Mouse (Mus musculus): ENCODE data around the gene H13. TPM values are rescaled to one million over a fixed set of nuclear protein-coding genes. Genes with fewer than 3 reads are reported as not detected.
A peak's percentile ranks its signal among the peaks of the same experiment; 100 is the strongest.

The H13 gene
- polyA plus RNA-seq, 1 experiment, result 136 TPM

- Histone ChIP-seq H3K79me2 (ENCODE audit: control insufficient read depth, insufficient read depth) (peaks cover 33% of the 10 kb centered on the region), H3K27me3 (ENCODE audit: control insufficient read depth, insufficient read depth, insufficient read length) (no peaks in the 10 kb centered on the region), H3ac (ENCODE audit: control insufficient read depth, insufficient read length, low read depth) (no peak overlapping the region), H3K79me3 (ENCODE audit: low read depth) (peaks cover 21% of the 10 kb centered on the region), H3K4me3 (ENCODE audit: insufficient read depth, poor library complexity, severe bottlenecking) (no peak overlapping the region), H3K36me3 (ENCODE audit: control insufficient read depth, insufficient read depth) (peaks cover 17% of the 10 kb centered on the region)
- peak; percentile 35 for TF ChIP-seq MAX (IDR thresholded peaks at IDR 0.05)
- no peak for TF ChIP-seq MYOD1 (IDR thresholded peaks at IDR 0.05; ENCODE audit: control insufficient read depth, insufficient read length, low read depth)
- peak; percentile 3 for TF ChIP-seq FOSL1 (IDR thresholded peaks at IDR 0.05; ENCODE audit: insufficient read depth, low read length, poor library complexity, severe bottlenecking)
- TF ChIP-seq USF1 (IDR thresholded peaks at IDR 0.05; ENCODE audit: low read depth), result no peak
- no peak for TF ChIP-seq MYOG (IDR thresholded peaks at IDR 0.05; ENCODE audit: control insufficient read depth, extremely low read depth, insufficient read length)
- TF ChIP-seq CEBPB (IDR thresholded peaks at IDR 0.05; ENCODE audit: low read depth), result peak; percentile 97
- TF ChIP-seq CTCF (IDR thresholded peaks at IDR 0.05; ENCODE audit: control insufficient read depth, insufficient read depth, insufficient read length), result no peak
These were observed 72.1 kb downstream of the H13 start for GRCm38 (mm10) chr2:152741153-152742041.

GRCm38 (mm10) chr2:152742435-152742834, 73.2 kb downstream of the H13 start:
- peaks cover 10% of the 10 kb centered on the region for H3K79me3 ChIP-seq (ENCODE audit: low read depth)
- TF ChIP-seq USF1 (IDR thresholded peaks at IDR 0.05; ENCODE audit: low read depth) (no peak), MYOG (IDR thresholded peaks at IDR 0.05; ENCODE audit: control insufficient read depth, extremely low read depth, insufficient read length) (no peak), CTCF (IDR thresholded peaks at IDR 0.05; ENCODE audit: control insufficient read depth, insufficient read depth, insufficient read length) (peak; percentile 53)
- H3K4me3 ChIP-seq (ENCODE audit: insufficient read depth, poor library complexity, severe bottlenecking), result no peak overlapping the region
- peaks cover 22% of the 10 kb centered on the region for H3K79me2 ChIP-seq (ENCODE audit: control insufficient read depth, insufficient read depth)
- peaks cover 9% of the 10 kb centered on the region for H3K36me3 ChIP-seq (ENCODE audit: control insufficient read depth, insufficient read depth)
- H3ac ChIP-seq (ENCODE audit: control insufficient read depth, insufficient read length, low read depth), result no peak overlapping the region
- no peaks in the 10 kb centered on the region for H3K27me3 ChIP-seq (ENCODE audit: control insufficient read depth, insufficient read depth, insufficient read length)

DNA sequence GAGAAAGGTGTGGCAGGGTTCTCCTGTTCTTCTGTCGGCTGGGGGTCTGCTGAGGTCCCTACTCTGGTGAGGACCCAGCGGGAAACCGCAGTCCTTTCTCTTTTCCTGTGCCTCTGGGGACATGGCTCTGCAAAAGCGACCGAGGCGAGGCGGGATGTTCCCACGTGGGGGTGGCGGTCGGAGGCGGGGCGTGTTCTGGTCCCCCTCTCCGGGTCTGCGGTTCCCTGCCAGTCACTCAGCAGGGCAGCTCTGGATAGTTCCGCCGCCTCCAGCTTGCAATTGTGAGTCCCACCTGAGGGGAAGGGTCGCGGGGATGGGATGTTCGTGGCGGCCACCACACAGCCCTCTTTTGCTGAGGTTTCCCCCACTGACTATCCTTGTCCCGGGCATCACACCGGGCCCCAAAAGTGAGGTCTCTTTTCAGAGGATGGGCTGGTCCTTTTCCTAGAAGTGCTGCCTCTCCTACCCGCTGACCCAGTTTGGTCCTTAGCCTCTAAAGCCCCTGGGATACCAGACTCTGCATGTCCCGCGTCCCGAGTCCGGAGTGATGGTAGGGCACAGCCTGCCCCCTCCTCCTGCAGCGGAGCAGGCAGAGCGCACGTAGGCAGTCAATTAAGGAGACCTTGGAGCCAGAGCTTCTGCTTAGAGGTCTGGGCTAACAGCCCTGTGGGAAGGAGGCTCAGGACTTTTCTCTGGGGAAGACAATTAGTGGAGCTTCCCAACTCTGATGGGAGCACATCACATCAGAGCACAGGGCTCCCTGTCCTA, 84.9 kb downstream of the H13 start, which contains the start of gene Cox4i2:
Gene Cox4i2, plus strand, starts transcription at position 230 of the 768 bp plus-strand sequence.
- Histone ChIP-seq H3ac (ENCODE audit: control insufficient read depth, insufficient read length, low read depth) (no peak within 1 kb of the TSS), H3K79me2 (ENCODE audit: control insufficient read depth, insufficient read depth) (no peaks in the 10 kb centered on the region), H3K4me3 (ENCODE audit: insufficient read depth, poor library complexity, severe bottlenecking) (no peak within 1 kb of the TSS), H3K79me3 (ENCODE audit: low read depth) (no peaks in the 10 kb centered on the region), H3K27me3 (ENCODE audit: control insufficient read depth, insufficient read depth, insufficient read length) (no peaks in the 10 kb centered on the region), H3K36me3 (ENCODE audit: control insufficient read depth, insufficient read depth) (no peaks in the 10 kb centered on the region)
- no peak for TF ChIP-seq CEBPB (IDR thresholded peaks at IDR 0.05; ENCODE audit: low read depth)
- TF ChIP-seq FOSL1 (IDR thresholded peaks at IDR 0.05; ENCODE audit: insufficient read depth, low read length, poor library complexity, severe bottlenecking), result no peak
- TF ChIP-seq MYOG (IDR thresholded peaks at IDR 0.05; ENCODE audit: control insufficient read depth, extremely low read depth, insufficient read length), result no peak
- no peak for TF ChIP-seq MYOD1 (IDR thresholded peaks at IDR 0.05; ENCODE audit: control insufficient read depth, insufficient read length, low read depth)
- no peak for TF ChIP-seq MAX (IDR thresholded peaks at IDR 0.05)
- no peak for TF ChIP-seq CTCF (IDR thresholded peaks at IDR 0.05; ENCODE audit: control insufficient read depth, insufficient read depth, insufficient read length)
- TF ChIP-seq USF1 (IDR thresholded peaks at IDR 0.05; ENCODE audit: low read depth), result no peak

DNA sequence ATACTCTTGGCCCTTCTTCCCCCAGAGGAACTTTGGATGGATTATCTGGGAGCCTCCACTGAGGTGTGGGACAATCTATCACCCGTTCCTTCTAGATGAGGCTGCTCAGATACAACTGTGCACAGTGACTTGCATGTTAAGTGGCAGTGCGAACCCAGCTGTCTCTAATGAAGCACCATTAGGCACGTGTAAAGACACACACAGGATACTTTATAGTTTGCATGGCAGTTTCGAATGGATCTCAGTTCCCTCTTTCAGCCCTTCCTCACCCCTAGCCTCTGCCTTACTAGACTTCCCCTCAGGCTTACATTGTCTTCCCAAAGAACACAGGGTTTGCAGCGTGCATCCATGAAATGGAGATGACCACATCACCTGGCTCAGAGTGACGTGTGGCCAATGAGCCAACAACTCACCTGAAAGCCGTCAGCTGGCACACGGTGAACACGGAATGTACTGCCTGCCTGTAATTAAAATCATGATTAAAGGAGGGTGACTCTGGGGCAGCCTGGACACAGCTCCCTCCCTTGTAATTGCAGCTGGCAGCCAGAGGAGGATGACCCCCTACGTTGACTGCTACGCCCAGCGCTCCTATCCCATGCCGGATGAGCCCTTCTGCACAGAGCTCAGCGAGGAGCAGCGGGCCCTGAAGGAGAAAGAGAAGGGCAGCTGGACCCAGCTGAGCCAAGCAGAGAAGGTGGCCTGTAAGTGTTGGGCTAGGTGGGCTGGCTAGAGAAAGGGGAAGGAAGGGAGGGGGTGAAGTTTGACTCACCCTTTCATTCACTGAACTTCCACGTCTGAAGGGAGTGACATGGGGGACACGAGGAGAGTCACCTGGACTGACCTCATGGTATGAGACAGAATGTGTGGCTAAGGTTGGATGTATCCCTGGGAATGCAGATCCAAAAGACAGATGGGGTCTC, 87.5 kb downstream of the H13 start:
- H3K79me2 ChIP-seq (ENCODE audit: control insufficient read depth, insufficient read depth), result no peaks in the 10 kb centered on the region
- no peaks in the 10 kb centered on the region for H3K36me3 ChIP-seq (ENCODE audit: control insufficient read depth, insufficient read depth)
- no peak for TF ChIP-seq CTCF (IDR thresholded peaks at IDR 0.05; ENCODE audit: control insufficient read depth, insufficient read depth, insufficient read length)
- TF ChIP-seq MAX (IDR thresholded peaks at IDR 0.05), result no peak
- no peak for TF ChIP-seq USF1 (IDR thresholded peaks at IDR 0.05; ENCODE audit: low read depth)
- TF ChIP-seq CEBPB (IDR thresholded peaks at IDR 0.05; ENCODE audit: low read depth), result no peak
- TF ChIP-seq FOSL1 (IDR thresholded peaks at IDR 0.05; ENCODE audit: insufficient read depth, low read length, poor library complexity, severe bottlenecking), result no peak
- no peak for TF ChIP-seq MYOG (IDR thresholded peaks at IDR 0.05; ENCODE audit: control insufficient read depth, extremely low read depth, insufficient read length)
- no peak for TF ChIP-seq MYOD1 (IDR thresholded peaks at IDR 0.05; ENCODE audit: control insufficient read depth, insufficient read length, low read depth)
- no peaks in the 10 kb centered on the region for H3K27me3 ChIP-seq (ENCODE audit: control insufficient read depth, insufficient read depth, insufficient read length)
- no peak overlapping the region for H3ac ChIP-seq (ENCODE audit: control insufficient read depth, insufficient read length, low read depth)
- H3K4me3 ChIP-seq (ENCODE audit: insufficient read depth, poor library complexity, severe bottlenecking), result no peak overlapping the region
- no peaks in the 10 kb centered on the region for H3K79me3 ChIP-seq (ENCODE audit: low read depth)

GRCm38 (mm10) chr2:152757478-152757877, 88.2 kb downstream of the H13 start:
- no peak for TF ChIP-seq USF1 (IDR thresholded peaks at IDR 0.05; ENCODE audit: low read depth)
- no peaks in the 10 kb centered on the region for H3K27me3 ChIP-seq (ENCODE audit: control insufficient read depth, insufficient read depth, insufficient read length)
- no peaks in the 10 kb centered on the region for H3K79me3 ChIP-seq (ENCODE audit: low read depth)
- H3K4me3 ChIP-seq (ENCODE audit: insufficient read depth, poor library complexity, severe bottlenecking), result no peak overlapping the region
- H3K36me3 ChIP-seq (ENCODE audit: control insufficient read depth, insufficient read depth), result no peaks in the 10 kb centered on the region
- no peaks in the 10 kb centered on the region for H3K79me2 ChIP-seq (ENCODE audit: control insufficient read depth, insufficient read depth)
- no peak overlapping the region for H3ac ChIP-seq (ENCODE audit: control insufficient read depth, insufficient read length, low read depth)

Other genes starting within 250 kb of the H13 start
- not detected for gene Defb23, start 204.8 kb upstream of the H13 start, polyA plus RNA-seq (2012; fragmentation: generic; extraction: Trizol)
- not detected for gene Defb20, start 192.4 kb upstream of the H13 start, polyA plus RNA-seq (2012; fragmentation: generic; extraction: Trizol)
- gene Defb22, start 179.3 kb upstream of the H13 start, polyA plus RNA-seq (2012; fragmentation: generic; extraction: Trizol), result not detected
- gene Defb26, start 157.8 kb upstream of the H13 start, polyA plus RNA-seq (2012; fragmentation: generic; extraction: Trizol), result not detected
- 0.57 TPM for gene Defb28, start 151.2 kb upstream of the H13 start, polyA plus RNA-seq (2012; fragmentation: generic; extraction: Trizol)
- gene Defb29, start 129.4 kb upstream of the H13 start, polyA plus RNA-seq (2012; fragmentation: generic; extraction: Trizol), result not detected
- not detected for gene Gm17416, start 100.1 kb upstream of the H13 start, polyA plus RNA-seq (2012; fragmentation: generic; extraction: Trizol)
- gene Defb21, start 96.7 kb upstream of the H13 start, polyA plus RNA-seq (2012; fragmentation: generic; extraction: Trizol), result not detected
- not detected for gene Defb19, start 89.1 kb upstream of the H13 start, polyA plus RNA-seq (2012; fragmentation: generic; extraction: Trizol)
- gene Defb45, start 70.1 kb upstream of the H13 start, polyA plus RNA-seq (2012; fragmentation: generic; extraction: Trizol), result not detected
- not detected for gene Defb36, start 65.1 kb upstream of the H13 start, polyA plus RNA-seq (2012; fragmentation: generic; extraction: Trizol)
- 3.6 TPM for gene Defb25, start 46.4 kb upstream of the H13 start, polyA plus RNA-seq (2012; fragmentation: generic; extraction: Trizol)
- gene Rem1, start 42.5 kb upstream of the H13 start, polyA plus RNA-seq (2012; fragmentation: generic; extraction: Trizol), result 38.7 TPM
- gene Mcts2, start 17.6 kb downstream of the H13 start, polyA plus RNA-seq (2012; fragmentation: generic; extraction: Trizol), result 24.7 TPM
- gene Id1, start 66.8 kb downstream of the H13 start, polyA plus RNA-seq (2012; fragmentation: generic; extraction: Trizol), result 503 TPM
- 0.39 TPM for gene Cox4i2, start 84.7 kb downstream of the H13 start, polyA plus RNA-seq (2012; fragmentation: generic; extraction: Trizol)
- 67.3 TPM for gene Bcl2l1, start 162.3 kb downstream of the H13 start, polyA plus RNA-seq (2012; fragmentation: generic; extraction: Trizol)
- gene Tpx2, start 178.5 kb downstream of the H13 start, polyA plus RNA-seq (2012; fragmentation: generic; extraction: Trizol), result 54.8 TPM
- 3.9 TPM for gene Mylk2, start 241.9 kb downstream of the H13 start, polyA plus RNA-seq (2012; fragmentation: generic; extraction: Trizol)

Data from C2C12 (cell line).